Mouse (Mus musculus): ENCODE measurements around the gene Ltk.

DNA sequence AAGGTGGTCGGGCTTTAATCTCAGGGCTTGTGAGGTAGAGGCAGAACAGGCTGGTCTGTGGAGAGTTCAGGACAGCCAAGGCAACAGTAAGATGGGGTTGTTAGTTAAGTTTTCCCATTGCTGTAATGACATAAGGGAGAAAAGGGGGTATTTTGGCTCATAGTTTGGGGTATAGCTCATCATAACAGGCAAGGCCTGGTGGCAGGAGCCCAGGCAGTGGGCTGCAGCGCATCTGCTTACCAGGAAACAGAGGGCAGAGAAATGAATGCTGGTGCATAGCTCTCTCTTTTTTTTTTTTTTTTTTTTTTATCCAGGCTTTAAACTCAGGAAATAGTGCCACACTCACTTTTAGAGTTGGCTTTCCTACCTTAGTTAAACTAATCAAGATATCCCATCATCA, 57.1 kb downstream of the Ltk start:
- TF ChIP-seq TAL1 (IDR thresholded peaks at IDR 0.05; ENCODE audit: low read length): no peak
- TF ChIP-seq GATA1 (IDR thresholded peaks at IDR 0.05; ENCODE audit: low read length): no peak

Measured in erythroblast, embryonic 14.5 days (primary cell).